Mouse (Mus musculus): Measurements from ENCODE around the gene Hsh2d.

Gene Hsh2d

GRCm38 (mm10) chr8:72210222-72210621, 20.8 kb downstream of the Hsh2d start:
- H3K4me3 ChIP-seq (replicated peaks; ENCODE audit: low read length) = no peak overlapping the region
- no peak for TF ChIP-seq CTCF (conservative IDR thresholded peaks at IDR 0.05; ENCODE audit: low read length)
- no peak for TF ChIP-seq NANOG (IDR thresholded peaks at IDR 0.05; ENCODE audit: borderline replicate concordance, low read length)
- no peak for TF ChIP-seq POU5F1 (IDR thresholded peaks at IDR 0.05; ENCODE audit: borderline replicate concordance, low read length)
- no peaks in the 10 kb centered on the region; the same call in 1 of the 2 replicates for H3K4me1 ChIP-seq (replicated peaks; ENCODE audit: low read depth, low read length)
- H3K27me3 ChIP-seq (ENCODE audit: insufficient read depth, low read length) = no peaks in the 10 kb centered on the region; the same call in 1 of the 2 replicates
- no peaks in the 10 kb centered on the region for H3K9me3 ChIP-seq (ENCODE audit: low read length)
- no peaks in the 10 kb centered on the region for H3K36me3 ChIP-seq (ENCODE audit: insufficient read depth, low read length)

GRCm38 (mm10) chr8:72210710-72211109, 21.3 kb downstream of the Hsh2d start:
- Histone ChIP-seq H3K4me3 (replicated peaks; ENCODE audit: low read length) (no peak overlapping the region), H3K27me3 (ENCODE audit: insufficient read depth, low read length) (no peaks in the 10 kb centered on the region; the same call in 1 of the 2 replicates), H3K9me3 (ENCODE audit: low read length) (no peaks in the 10 kb centered on the region), H3K4me1 (replicated peaks; ENCODE audit: low read depth, low read length) (no peaks in the 10 kb centered on the region; the same call in 1 of the 2 replicates), H3K36me3 (ENCODE audit: insufficient read depth, low read length) (no peaks in the 10 kb centered on the region)
- no peak for TF ChIP-seq NANOG (IDR thresholded peaks at IDR 0.05; ENCODE audit: borderline replicate concordance, low read length)

GRCm38 (mm10) chr8:72211846-72212245, 22.4 kb downstream of the Hsh2d start:
- TF ChIP-seq NANOG (IDR thresholded peaks at IDR 0.05; ENCODE audit: borderline replicate concordance, low read length) = no peak
- TF ChIP-seq CTCF (conservative IDR thresholded peaks at IDR 0.05; ENCODE audit: low read length) = no peak
- no peak for TF ChIP-seq POU5F1 (IDR thresholded peaks at IDR 0.05; ENCODE audit: borderline replicate concordance, low read length)
- Histone ChIP-seq H3K4me1 (replicated peaks; ENCODE audit: low read depth, low read length) (no peaks in the 10 kb centered on the region; the same call in 1 of the 2 replicates), H3K4me3 (replicated peaks; ENCODE audit: low read length) (no peak overlapping the region)

GRCm38 (mm10) chr8:72212751-72213150, 23.3 kb downstream of the Hsh2d start, which contains the start of gene Cib3:
Gene Cib3 (minus strand): TSS chr8:72212837.
- Histone ChIP-seq H3K4me3 (replicated peaks; ENCODE audit: low read length) (no peak within 1 kb of the TSS), H3K9me3 (ENCODE audit: low read length) (no peaks in the 10 kb centered on the region), H3K4me1 (replicated peaks; ENCODE audit: low read depth, low read length) (no peaks in the 10 kb centered on the region), H3K36me3 (ENCODE audit: insufficient read depth, low read length) (no peaks in the 10 kb centered on the region), H3K27me3 (ENCODE audit: insufficient read depth, low read length) (no peaks in the 10 kb centered on the region; the same call in 1 of the 2 replicates)
- TF ChIP-seq NANOG (IDR thresholded peaks at IDR 0.05; ENCODE audit: borderline replicate concordance, low read length) (no peak), CTCF (conservative IDR thresholded peaks at IDR 0.05; ENCODE audit: low read length) (no peak), POU5F1 (IDR thresholded peaks at IDR 0.05; ENCODE audit: borderline replicate concordance, low read length) (no peak)

More at GRCm38 (mm10) chr8:72211846-72212245, 22.4 kb downstream of the Hsh2d start:
- Histone ChIP-seq H3K27me3 (ENCODE audit: insufficient read depth, low read length) (no peaks in the 10 kb centered on the region; the same call in 1 of the 2 replicates), H3K9me3 (ENCODE audit: low read length) (no peaks in the 10 kb centered on the region), H3K36me3 (ENCODE audit: insufficient read depth, low read length) (no peaks in the 10 kb centered on the region)

GRCm38 (mm10) chr8:72213536-72213935, 24.1 kb downstream of the Hsh2d start, which contains the start of gene Gm11034:
Gene Gm11034 (minus strand): TSS chr8:72213636.
- Histone ChIP-seq H3K4me3 (replicated peaks; ENCODE audit: low read length) (no peak within 1 kb of the TSS), H3K36me3 (ENCODE audit: insufficient read depth, low read length) (no peaks in the 10 kb centered on the region), H3K4me1 (replicated peaks; ENCODE audit: low read depth, low read length) (peaks cover 2% of the 10 kb centered on the region), H3K9me3 (ENCODE audit: low read length) (no peaks in the 10 kb centered on the region), H3K27me3 (ENCODE audit: insufficient read depth, low read length) (no peaks in the 10 kb centered on the region; the same call in 1 of the 2 replicates)
- TF ChIP-seq CTCF (conservative IDR thresholded peaks at IDR 0.05; ENCODE audit: low read length) (no peak), NANOG (IDR thresholded peaks at IDR 0.05; ENCODE audit: borderline replicate concordance, low read length) (no peak), POU5F1 (IDR thresholded peaks at IDR 0.05; ENCODE audit: borderline replicate concordance, low read length) (no peak)

- Histone ChIP-seq H3K9me3 (ENCODE audit: low read length) (no peaks in the 10 kb centered on the region), H3K4me3 (replicated peaks; ENCODE audit: low read length) (no peak overlapping the region), H3K4me1 (replicated peaks; ENCODE audit: low read depth, low read length) (peaks cover 6% of the 10 kb centered on the region), H3K27me3 (ENCODE audit: insufficient read depth, low read length) (no peaks in the 10 kb centered on the region; the same call in 1 of the 2 replicates), H3K36me3 (ENCODE audit: insufficient read depth, low read length) (no peaks in the 10 kb centered on the region)
- no peak for TF ChIP-seq POU5F1 (IDR thresholded peaks at IDR 0.05; ENCODE audit: borderline replicate concordance, low read length)
- peak; percentile 97 for TF ChIP-seq CTCF (conservative IDR thresholded peaks at IDR 0.05; ENCODE audit: low read length)
These were observed 25.6 kb downstream of the Hsh2d start for GRCm38 (mm10) chr8:72215060-72215459.

- H3K36me3 ChIP-seq (ENCODE audit: insufficient read depth, low read length) = peaks cover 4% of the 10 kb centered on the region
- H3K4me1 ChIP-seq (replicated peaks; ENCODE audit: low read depth, low read length) = peaks cover 14% of the 10 kb centered on the region
- no peaks in the 10 kb centered on the region for H3K9me3 ChIP-seq (ENCODE audit: low read length)
- no peak for TF ChIP-seq POU5F1 (IDR thresholded peaks at IDR 0.05; ENCODE audit: borderline replicate concordance, low read length)
- no peak for TF ChIP-seq CTCF (conservative IDR thresholded peaks at IDR 0.05; ENCODE audit: low read length)
- TF ChIP-seq NANOG (IDR thresholded peaks at IDR 0.05; ENCODE audit: borderline replicate concordance, low read length) = no peak
- H3K27me3 ChIP-seq (ENCODE audit: insufficient read depth, low read length) = no peaks in the 10 kb centered on the region; the same call in 1 of the 2 replicates
- H3K4me3 ChIP-seq (replicated peaks; ENCODE audit: low read length) = no peak overlapping the region
These were observed 26.4 kb downstream of the Hsh2d start for GRCm38 (mm10) chr8:72215871-72216270.

GRCm38 (mm10) chr8:72218781-72219540, 29.5 kb downstream of the Hsh2d start:
- Histone ChIP-seq H3K4me3 (replicated peaks; ENCODE audit: low read length) (peak overlapping the region; percentile 94), H3K9me3 (ENCODE audit: low read length) (no peaks in the 10 kb centered on the region), H3K4me1 (replicated peaks; ENCODE audit: low read depth, low read length) (peaks cover 26% of the 10 kb centered on the region), H3K27me3 (ENCODE audit: insufficient read depth, low read length) (no peaks in the 10 kb centered on the region), H3K36me3 (ENCODE audit: insufficient read depth, low read length) (peaks cover 31% of the 10 kb centered on the region)
- TF ChIP-seq CTCF (conservative IDR thresholded peaks at IDR 0.05; ENCODE audit: low read length) = no peak
- TF ChIP-seq POU5F1 (IDR thresholded peaks at IDR 0.05; ENCODE audit: borderline replicate concordance, low read length) = no peak
- TF ChIP-seq NANOG (IDR thresholded peaks at IDR 0.05; ENCODE audit: borderline replicate concordance, low read length) = no peak

Measured in E14TG2a.4 (cell line).